Mouse (Mus musculus) forebrain, embryonic 11.5 days (tissue): ENCODE measurements around the gene Ugt1a8. TPM values are rescaled to one million over a fixed set of nuclear protein-coding genes. Genes with fewer than 3 reads are reported as not detected.

Source experiments
- ATAC-seq: fragments of 200-750 bp; cut with Nextera tagmentation; replicated peaks from 2 replicates; pipeline ENCODE4 v1.8.0; 2017; ENCODE audit warnings: moderate TSS enrichment; ENCODE audit not compliant: low FRiP score
- DNase-seq: peaks from one replicate; pipeline ENCODE4 v3.0.0-alpha.2; 2017; ENCODE audit warnings: low spot score
- H3K27ac ChIP-seq: fragments of 300-500 bp; sonication (generic); 2 replicates; pipeline ENCODE4 v1.5.1; 2014; ENCODE audit warnings: low read depth, low read length
- H3K27me3 ChIP-seq: fragments of 300-500 bp; sonication (generic); 2 replicates; pipeline ENCODE4 v1.6.1; 2014; ENCODE audit warnings: mild to moderate bottlenecking, low read length, mixed read lengths; ENCODE audit not compliant: control insufficient read depth, insufficient read depth
- H3K36me3 ChIP-seq: fragments of 300-500 bp; sonication (generic); 2 replicates; pipeline ENCODE4 v1.6.1; 2014; ENCODE audit warnings: mild to moderate bottlenecking, low read length, moderate library complexity, mixed read lengths; ENCODE audit not compliant: control insufficient read depth, insufficient read depth
- H3K4me1 ChIP-seq: fragments of 300-500 bp; sonication (generic); replicated peaks from 2 replicates; pipeline ENCODE4 v1.6.1; 2014; ENCODE audit warnings: low read length, mixed read lengths; ENCODE audit not compliant: control insufficient read depth, insufficient read depth
- H3K4me2 ChIP-seq: fragments of 300-500 bp; sonication (generic); 2 replicates; pipeline ENCODE4 v1.6.1; 2014; ENCODE audit warnings: low read depth, mild to moderate bottlenecking, low read length, moderate library complexity, mixed read lengths; ENCODE audit not compliant: severe bottlenecking
- H3K4me3 ChIP-seq: fragments of 300-500 bp; sonication (generic); 2 replicates; pipeline ENCODE4 v1.5.1; 2014; ENCODE audit warnings: low read depth, low read length
- H3K9ac ChIP-seq: fragments of 300-500 bp; sonication (generic); 2 replicates; pipeline ENCODE4 v1.6.1; 2014; ENCODE audit warnings: low read length
- H3K9me3 ChIP-seq: fragments of 300-500 bp; sonication (generic); 2 replicates; pipeline ENCODE4 v1.6.1; 2016; ENCODE audit warnings: low read length, mixed read lengths; ENCODE audit not compliant: control insufficient read depth
- WGBS: fragments of 180-500 bp; shearing (Covaris S2); extraction: QIAGEN DNeasy Blood & Tissue Kit; methylation state at CpG from one replicate; pipeline ENCODE4 v1.1.7; 2014; 5-methylcytosine and 5-hydroxymethylcytosine counted together
- polyA plus RNA-seq: library from polyadenylated mRNA; unstranded; fragments of >200 nt; fragmentation: Nextera tagmentation; extraction: Ambion mirVana; gene quantifications from 2 replicates; pipeline ENCODE4 v1.2.1, GENCODE M21; 2014

Gene Ugt1a8
- polyA plus RNA-seq, 1 experiment from 2014 or later = not detected

DNA sequence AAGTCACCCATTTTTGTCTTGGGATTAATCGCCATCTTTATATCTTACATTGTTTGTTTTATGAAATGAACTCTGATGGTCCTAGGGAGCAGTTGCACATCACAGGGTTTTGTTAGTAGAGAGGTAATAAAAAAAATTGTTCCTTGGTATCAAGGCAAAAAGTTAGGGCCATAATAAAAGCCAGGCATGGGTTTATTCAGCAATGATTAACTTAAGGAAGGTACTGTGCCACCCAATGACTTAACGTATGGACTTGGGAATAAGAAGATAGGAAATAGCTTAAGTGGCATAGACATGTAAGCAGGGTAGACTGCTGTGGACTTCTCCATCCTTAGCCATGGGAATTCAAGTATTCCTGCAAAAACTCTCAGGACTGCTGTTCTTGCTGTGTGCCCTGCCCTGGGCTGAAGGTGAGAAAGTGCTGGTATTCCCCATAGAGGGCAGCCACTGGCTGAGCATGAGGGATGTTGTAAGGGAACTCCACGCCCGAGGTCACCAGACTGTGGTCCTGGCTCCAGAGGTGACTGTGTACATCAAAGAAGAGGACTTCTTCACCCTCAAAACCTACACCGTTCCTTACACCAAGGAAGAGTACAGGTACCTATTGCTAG is 98.8 kb downstream of the Ugt1a8 start:
- Histone ChIP-seq H3K36me3 (no peaks in the 10 kb centered on the region), H3K27ac (no peak overlapping the region), H3K27me3 (no peaks in the 10 kb centered on the region), H3K9me3 (no peaks in the 10 kb centered on the region), H3K4me3 (no peak overlapping the region), H3K9ac (no peak overlapping the region), H3K4me2 (no peak overlapping the region), H3K4me1 (no peaks in the 10 kb centered on the region)
- ATAC-seq (no peak), DNase-seq (no peak)
- WGBS = 86% methylated on average over 5 of the region's 5 CpGs

DNA sequence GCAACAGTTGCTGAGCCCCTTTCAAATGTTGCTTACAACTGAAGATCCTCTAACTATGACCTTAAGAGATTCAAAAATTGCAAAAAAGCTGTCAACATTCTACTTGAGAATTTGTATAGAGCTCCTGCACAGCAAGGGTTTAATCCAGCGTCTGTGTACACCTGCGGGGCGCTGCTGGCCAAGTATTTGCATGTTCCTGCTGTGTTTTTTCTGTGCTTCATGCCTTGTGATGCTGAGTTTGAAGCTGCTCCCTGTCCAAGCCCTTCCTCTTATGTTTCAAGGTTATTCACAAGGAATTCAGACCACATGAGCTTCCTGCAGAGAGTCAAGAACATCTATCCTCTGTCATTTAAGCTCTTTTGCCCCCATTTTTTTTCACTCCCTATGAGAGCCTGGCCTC is 104.5 kb downstream of the Ugt1a8 start:
- Histone ChIP-seq H3K27me3 (no peaks in the 10 kb centered on the region), H3K4me3 (no peak overlapping the region), H3K4me2 (no peak overlapping the region), H3K27ac (no peak overlapping the region), H3K9ac (no peak overlapping the region), H3K9me3 (no peaks in the 10 kb centered on the region), H3K4me1 (no peaks in the 10 kb centered on the region), H3K36me3 (no peaks in the 10 kb centered on the region)
- ATAC-seq = no peak
- 66% methylated on average over 3 of the region's 3 CpGs for WGBS
- DNase-seq = no peak

- Histone ChIP-seq H3K9me3 (no peaks in the 10 kb centered on the region), H3K4me3 (no peak overlapping the region), H3K27me3 (no peaks in the 10 kb centered on the region), H3K4me2 (no peak overlapping the region), H3K4me1 (no peaks in the 10 kb centered on the region), H3K36me3 (no peaks in the 10 kb centered on the region), H3K27ac (no peak overlapping the region), H3K9ac (no peak overlapping the region)
- WGBS = 93% methylated on average over 1 of the region's 1 CpGs
- ATAC-seq = no peak
- DNase-seq = no peak
Measured at GRCm38 (mm10) chr1:88195687-88196086, 108.1 kb downstream of the Ugt1a8 start.

DNA sequence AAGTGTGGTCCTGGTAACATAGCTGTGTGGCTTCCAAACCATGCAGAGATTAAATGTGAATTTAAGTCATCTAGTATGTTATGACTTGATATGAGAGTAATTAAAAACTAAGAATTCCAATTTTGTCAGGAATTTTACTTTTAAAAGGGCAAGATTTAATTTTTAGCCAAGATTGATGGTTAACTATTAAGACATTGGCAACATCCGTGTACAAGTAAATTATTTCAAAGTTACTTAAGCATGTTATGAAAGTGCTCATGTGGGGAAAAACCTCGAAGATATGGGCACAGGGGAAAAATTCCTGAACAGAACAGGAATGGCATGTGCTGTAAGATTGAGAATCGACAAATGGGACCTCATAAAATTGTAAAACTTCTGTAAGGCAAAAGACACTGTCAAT is 109.8 kb downstream of the Ugt1a8 start:
- Histone ChIP-seq H3K4me1 (no peaks in the 10 kb centered on the region), H3K27me3 (no peaks in the 10 kb centered on the region), H3K9me3 (no peaks in the 10 kb centered on the region), H3K9ac (no peak overlapping the region), H3K27ac (no peak overlapping the region), H3K36me3 (no peaks in the 10 kb centered on the region), H3K4me3 (no peak overlapping the region), H3K4me2 (no peak overlapping the region)
- DNase-seq (no peak), ATAC-seq (no peak)
- WGBS = 77% methylated on average over 3 of the region's 3 CpGs

- no peak for DNase-seq
- Histone ChIP-seq H3K4me1 (no peaks in the 10 kb centered on the region), H3K4me3 (no peak overlapping the region), H3K4me2 (no peak overlapping the region), H3K36me3 (no peaks in the 10 kb centered on the region), H3K27ac (no peak overlapping the region), H3K9ac (no peak overlapping the region), H3K9me3 (peaks cover 6% of the 10 kb centered on the region; the same call in 1 of the 2 replicates), H3K27me3 (no peaks in the 10 kb centered on the region)
- 69% methylated on average over 2 of the region's 2 CpGs for WGBS
- no peak for ATAC-seq
Measured at GRCm38 (mm10) chr1:88199996-88200395, 112.4 kb downstream of the Ugt1a8 start.

DNA sequence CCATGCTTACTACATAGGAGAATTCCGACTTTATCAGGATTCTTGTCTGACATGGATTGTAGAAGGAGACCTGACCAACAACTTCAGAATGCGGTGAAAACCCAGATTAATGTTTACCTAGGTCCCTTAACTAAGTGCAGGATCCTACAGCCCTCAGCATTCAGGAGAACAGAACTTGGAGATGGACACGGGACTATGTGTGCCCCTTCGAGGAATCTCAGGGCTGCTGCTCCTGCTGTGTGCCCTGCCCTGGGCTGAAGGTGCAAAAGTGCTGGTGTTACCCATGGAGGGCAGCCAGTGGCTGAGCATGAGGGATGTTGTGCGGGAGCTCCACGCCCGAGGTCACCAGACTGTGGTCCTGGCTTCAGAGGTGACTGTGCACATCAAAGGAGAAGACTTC is 112.8 kb downstream of the Ugt1a8 start, which contains the start of gene Ugt1a2:
Ugt1a2 (plus strand) TSS at position 146 of the 400 bp plus-strand sequence.
- Histone ChIP-seq H3K9ac (no peak within 1 kb of the TSS), H3K4me3 (no peak within 1 kb of the TSS), H3K9me3 (peaks cover 9% of the 10 kb centered on the region; the same call in 1 of the 2 replicates), H3K4me2 (no peak within 1 kb of the TSS), H3K4me1 (0 out of 2 replicates have a peak, but pooled peaks cover 3% of the 10 kb centered on the region), H3K36me3 (no peaks in the 10 kb centered on the region), H3K27ac (no peak within 1 kb of the TSS), H3K27me3 (no peaks in the 10 kb centered on the region)
- ATAC-seq (no peak), DNase-seq (no peak)
- 84% methylated on average over 7 of the region's 7 CpGs for WGBS

DNA sequence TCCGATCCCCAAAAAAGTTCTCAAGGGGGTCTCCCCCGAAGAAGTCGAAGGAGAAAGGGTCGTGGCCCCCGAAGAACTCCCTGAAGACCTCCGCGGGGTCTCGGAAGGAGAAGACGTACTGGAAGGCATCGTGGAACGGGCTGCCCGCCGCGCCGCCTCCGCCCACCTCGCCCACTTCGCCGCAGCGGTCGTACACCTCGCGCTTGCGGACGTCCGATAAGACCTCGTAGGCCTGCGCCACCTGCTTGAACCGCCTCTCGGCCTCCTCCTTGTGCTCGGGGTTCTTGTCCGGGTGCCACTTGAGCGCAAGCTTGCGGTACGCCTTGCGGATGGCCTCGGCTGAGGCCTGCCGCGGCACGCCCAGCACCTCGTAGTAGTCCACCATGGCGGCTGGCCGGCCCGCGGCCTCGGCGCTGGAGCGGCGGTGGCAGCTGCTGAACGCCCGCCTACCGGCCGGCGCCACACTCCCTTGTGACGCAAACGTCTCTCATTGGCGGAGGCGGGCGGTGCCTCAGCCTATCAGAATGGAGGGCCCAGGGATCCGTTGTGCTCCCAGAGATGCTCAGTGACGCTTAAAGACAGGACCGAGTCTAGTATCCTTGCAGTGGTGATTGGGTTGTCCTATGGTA is 117.8 kb downstream of the Ugt1a8 start, which contains the start of gene Dnajb3:
Dnajb3 (minus strand) TSS at position 489 of the 629 bp plus-strand sequence.
- ATAC-seq (peak; percentile 100), DNase-seq (peak; percentile 91)
- 6% methylated on average over 58 of the region's 62 CpGs for WGBS
- Histone ChIP-seq H3K27me3 (no peaks in the 10 kb centered on the region), H3K36me3 (no peaks in the 10 kb centered on the region), H3K9me3 (peaks cover 9% of the 10 kb centered on the region; the same call in 1 of the 2 replicates), H3K4me1 (0 out of 2 replicates have a peak, but pooled peaks cover 3% of the 10 kb centered on the region), H3K4me3 (peak within 1 kb of the TSS; percentile 42), H3K27ac (no peak within 1 kb of the TSS), H3K9ac (peak within 1 kb of the TSS; percentile 75), H3K4me2 (peak within 1 kb of the TSS; percentile 72)

DNA sequence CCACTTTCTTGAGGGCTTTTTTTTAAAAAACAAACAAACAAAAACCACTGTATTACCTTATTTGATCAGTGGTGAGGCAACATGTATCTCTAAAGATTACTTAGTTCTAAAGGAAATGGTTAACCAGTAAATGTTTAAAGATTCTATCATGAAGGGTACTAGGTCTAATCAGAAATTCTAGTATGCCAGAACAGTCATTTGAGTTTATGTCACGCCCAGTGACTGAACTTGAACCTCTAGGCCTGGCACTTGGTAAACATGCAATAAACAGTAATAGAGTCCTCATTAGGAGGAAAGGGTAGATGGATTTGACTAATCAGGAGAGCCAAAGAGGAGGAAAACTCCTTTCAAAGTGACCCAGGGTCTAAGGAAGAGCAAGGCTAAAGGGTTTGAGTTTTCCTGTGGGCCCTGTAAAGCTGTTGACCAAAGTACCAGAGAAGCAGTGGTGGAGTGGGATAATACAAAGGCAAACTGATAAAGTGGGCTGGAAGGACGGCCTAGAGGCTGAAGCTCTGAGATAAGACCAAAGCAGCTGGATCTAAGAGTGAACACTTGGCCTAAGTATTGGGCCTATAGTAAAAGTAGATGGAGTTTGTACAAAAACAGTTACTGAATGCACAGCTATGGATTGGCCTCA is 119.3 kb downstream of the Ugt1a8 start:
- Histone ChIP-seq H3K36me3 (no peaks in the 10 kb centered on the region), H3K4me3 (no peak overlapping the region), H3K4me1 (0 out of 2 replicates have a peak, but pooled peaks cover 3% of the 10 kb centered on the region), H3K9me3 (peaks cover 16% of the 10 kb centered on the region), H3K9ac (no peak overlapping the region), H3K27me3 (no peaks in the 10 kb centered on the region), H3K27ac (no peak overlapping the region), H3K4me2 (no peak overlapping the region)
- WGBS = 75% methylated on average over 2 of the region's 2 CpGs
- ATAC-seq = no peak
- no peak for DNase-seq
